Mouse (Mus musculus) kidney, postnatal 25 days (tissue): ENCODE measurements around the gene Stkld1.

Experiments
- DNase-seq, 2 experiments: peaks; one replicate each; pipeline ENCODE4 v3.0.0; 2021; ENCODE audit warnings: mixed read lengths in 2 of 2

Gene Stkld1

DNA sequence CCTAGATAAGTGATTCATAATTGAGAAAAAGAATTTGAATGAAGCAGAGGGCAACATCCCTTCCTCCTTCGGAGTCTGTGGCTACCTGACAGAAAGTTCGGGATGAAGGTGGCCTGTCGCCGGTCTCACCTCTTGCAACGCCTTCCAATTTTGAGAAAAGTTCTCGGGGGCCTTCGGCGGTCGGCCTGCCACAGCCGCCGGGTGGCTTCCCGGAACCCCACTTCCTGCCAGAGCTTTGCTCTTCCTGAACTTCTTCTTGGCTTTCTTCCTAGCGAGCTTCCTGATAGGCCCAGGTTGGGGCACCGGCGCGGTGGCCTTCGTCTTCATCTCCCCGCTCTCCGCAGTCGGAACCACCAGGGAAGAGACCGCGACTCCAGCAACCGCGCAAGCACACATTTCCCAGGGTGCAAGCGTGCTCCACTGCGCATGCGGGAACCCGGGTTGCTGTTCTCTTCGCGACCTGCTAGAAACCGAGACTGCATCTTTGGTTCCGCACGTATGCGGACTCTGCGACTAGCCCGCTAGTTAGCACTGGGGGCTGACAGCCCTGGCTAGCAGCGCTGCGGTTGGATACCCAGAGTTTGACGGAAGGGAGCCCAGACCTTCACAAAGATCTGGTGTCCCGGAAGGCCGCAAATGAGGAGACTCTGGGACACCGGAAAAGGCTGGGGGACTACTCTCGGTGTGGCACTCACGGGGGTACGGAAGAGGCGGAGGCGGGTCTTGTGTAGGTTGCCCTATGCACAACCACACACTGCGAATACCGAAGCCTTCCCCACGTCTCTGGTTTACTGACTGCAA is 30.3 kb downstream of the Stkld1 start, which contains the start of gene Rexo4:
TSS of gene Rexo4 (minus strand) at position 464 of the 801 bp plus-strand sequence.
- peak; percentile 93 to 96 for DNase-seq

- DNase-seq, result no peak
These were observed 31.0 kb downstream of the Stkld1 start for GRCm38 (mm10) chr2:26964724-26965370.

GRCm38 (mm10) chr2:26967262-26967661 is 33.4 kb downstream of the Stkld1 start:
- no peak for DNase-seq

GRCm38 (mm10) chr2:26973116-26973515 is 39.3 kb downstream of the Stkld1 start, which contains the start of gene Adamts13:
TSS of gene Adamts13 (plus strand) at chr2:26973416.
- no peak for DNase-seq

GRCm38 (mm10) chr2:26973960-26974359 is 40.1 kb downstream of the Stkld1 start:
- DNase-seq, result peak in 1 of 2 experiments; percentile 54

GRCm38 (mm10) chr2:26980361-26980760 is 46.5 kb downstream of the Stkld1 start:
- no peak for DNase-seq

DNA sequence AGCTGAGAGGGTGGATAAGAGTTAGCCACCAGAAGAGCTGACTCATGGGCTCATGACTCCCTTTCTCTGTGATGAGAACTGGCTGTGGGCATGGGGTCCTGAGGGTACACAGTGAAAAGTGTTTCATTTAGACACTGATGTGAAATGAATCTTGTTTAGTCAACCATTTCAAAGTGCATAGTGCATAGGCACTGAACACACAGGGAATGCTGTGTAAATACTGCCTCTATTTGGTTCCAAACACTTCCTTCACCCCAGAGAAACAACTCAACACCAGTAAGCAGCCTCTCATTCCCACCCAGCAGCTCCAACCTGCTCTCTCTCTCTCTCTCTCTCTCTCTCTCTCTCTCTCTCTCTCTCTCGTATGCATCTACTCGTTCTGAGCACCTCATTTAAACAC is 50.3 kb downstream of the Stkld1 start:
- no peak for DNase-seq

GRCm38 (mm10) chr2:26984640-26985039 is 50.8 kb downstream of the Stkld1 start:
- no peak for DNase-seq

DNA sequence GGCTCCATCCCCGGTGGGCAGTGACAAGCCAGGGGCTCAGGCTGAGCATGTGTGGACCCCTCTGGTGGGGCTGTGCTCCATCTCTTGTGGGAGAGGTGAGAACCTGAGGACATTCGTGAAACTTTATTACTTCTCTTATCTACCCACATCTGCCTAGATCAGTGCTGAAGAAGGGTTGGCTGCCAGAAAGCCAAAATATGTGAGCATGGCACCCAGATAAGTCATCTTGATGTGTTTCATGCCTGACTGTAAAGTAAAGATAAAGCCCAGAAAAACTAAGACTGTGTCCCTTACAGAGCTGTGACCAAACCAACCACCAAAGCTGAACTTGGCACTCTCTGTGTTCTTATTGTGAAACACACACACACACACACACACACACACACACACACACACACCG is 60.1 kb downstream of the Stkld1 start:
- DNase-seq, result no peak

- no peak for DNase-seq
These were observed 63.7 kb downstream of the Stkld1 start for GRCm38 (mm10) chr2:26997498-26997897.

GRCm38 (mm10) chr2:26997993-26998392 is 64.1 kb downstream of the Stkld1 start:
- DNase-seq, result no peak
